Mouse (Mus musculus): ENCODE data around the gene Arntl. TPM values are rescaled to one million over a fixed set of nuclear protein-coding genes. Genes with fewer than 3 reads are reported as not detected.

Arntl gene
- total and polyA plus RNA-seq, 3 experiments, result 2.6 to 4.6 (median 3.3) TPM

DNA sequence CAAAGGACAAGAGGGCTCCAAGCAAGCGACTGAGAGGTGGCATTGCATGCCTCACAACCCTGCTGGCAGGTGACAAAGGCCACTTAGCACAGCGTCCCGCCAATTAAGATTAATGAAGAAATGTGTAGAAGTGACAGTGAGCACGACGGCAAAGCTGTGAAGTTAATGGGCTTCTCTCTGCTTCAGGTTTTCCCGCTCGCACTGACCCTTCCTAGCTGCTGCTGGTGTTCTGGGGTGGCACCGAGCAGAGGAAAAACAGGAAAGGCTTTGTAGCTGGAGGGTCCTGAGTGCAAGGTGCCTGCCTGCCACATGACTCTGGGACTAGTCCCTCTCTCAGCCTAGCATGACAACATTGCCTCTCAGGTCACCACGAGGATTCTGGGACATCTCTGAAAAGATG, 18.7 kb upstream of the Arntl start:
- DNase-seq (ENCODE audit: extremely low read depth), result no peak
- TF ChIP-seq MYC (IDR thresholded peaks at IDR 0.05; ENCODE audit: low read depth, low read length) (no peak), JUN (IDR thresholded peaks at IDR 0.05; ENCODE audit: insufficient read depth, low read depth, low read length) (no peak), MAX (IDR thresholded peaks at IDR 0.05; ENCODE audit: low read length) (no peak), USF2 (conservative IDR thresholded peaks at IDR 0.05; ENCODE audit: low read depth, low read length) (no peak), ZNF384 (IDR thresholded peaks at IDR 0.05; ENCODE audit: low read depth, low read length) (no peak), IRF4 (IDR thresholded peaks at IDR 0.05; ENCODE audit: low read depth, low read length) (no peak)
- H3K9ac ChIP-seq (ENCODE audit: insufficient read depth, low read depth), result no peak overlapping the region
- no peaks in the 10 kb centered on the region for H3K79me2 ChIP-seq (replicated peaks; ENCODE audit: control insufficient read depth, extremely low read depth, insufficient read depth, poor library complexity, severe bottlenecking)
- H3K4me3 ChIP-seq (replicated peaks in 1 of 3; ENCODE audit: low read depth in 2 of 3, low read length in 2 of 3, poor library complexity in 1 of 3), result no peak overlapping the region
- dilution Hi-C loops (cut with MboI; ENCODE audit: extremely low pct_ligation_motif_present, extremely low pct_unique_long_range_greater_than_20kb, low sequenced_read_pairs) (no loop called here), in situ Hi-C loops (cut with MboI; ENCODE audit: low pct_ligation_motif_present, low pct_unique_long_range_greater_than_20kb, low sequenced_read_pairs) (no loop called here)
- H3K27me3 ChIP-seq (replicated peaks), result no peaks in the 10 kb centered on the region
- H3K27ac ChIP-seq (ENCODE audit: insufficient read depth, low read depth), result no peak overlapping the region
- no peak overlapping the region for H3K4me2 ChIP-seq (ENCODE audit: insufficient read depth, low read depth, poor library complexity, severe bottlenecking)
- H3K4me1 ChIP-seq (ENCODE audit: control insufficient read depth in 1 of 2, insufficient read depth in 2 of 2), result peaks cover 3 to 23% of the 10 kb centered on the region in 2 experiments; a peak in 2 of 4 replicates
- H3K36me3 ChIP-seq (replicated peaks in 1 of 2; ENCODE audit: control insufficient read depth in 1 of 2, insufficient read depth in 1 of 2, low read length in 1 of 2), result no peaks in the 10 kb centered on the region
- H3K9me3 ChIP-seq (replicated peaks; ENCODE audit: low read length), result peaks cover 6% of the 10 kb centered on the region

DNA sequence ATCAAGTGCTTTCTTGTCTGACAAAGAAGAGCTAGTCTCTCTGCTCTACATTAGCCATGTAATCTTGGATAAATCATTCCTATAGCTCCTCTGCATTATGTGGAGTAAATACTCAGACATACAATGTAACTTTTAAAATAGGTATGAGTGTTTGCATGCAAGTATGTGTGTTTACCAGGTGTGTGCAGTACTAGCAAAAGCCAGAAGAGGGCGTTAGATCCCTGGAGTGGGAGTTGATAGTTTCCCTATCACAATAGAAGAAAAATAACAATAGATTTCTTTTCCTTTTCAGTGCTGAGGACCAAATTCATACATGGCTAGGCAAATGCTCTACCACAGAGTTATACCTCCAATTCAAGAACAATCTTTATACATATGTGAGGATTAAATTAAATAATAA, 15.5 kb upstream of the Arntl start:
- H3K27me3 ChIP-seq (replicated peaks), result no peaks in the 10 kb centered on the region
- no peaks in the 10 kb centered on the region for H3K79me2 ChIP-seq (replicated peaks; ENCODE audit: control insufficient read depth, extremely low read depth, insufficient read depth, poor library complexity, severe bottlenecking)
- no peak overlapping the region for H3K9ac ChIP-seq (ENCODE audit: insufficient read depth, low read depth)
- H3K36me3 ChIP-seq (replicated peaks in 1 of 2; ENCODE audit: control insufficient read depth in 1 of 2, insufficient read depth in 1 of 2, low read length in 1 of 2), result no peaks in the 10 kb centered on the region
- no peak overlapping the region for H3K4me3 ChIP-seq (replicated peaks in 1 of 3; ENCODE audit: low read depth in 2 of 3, low read length in 2 of 3, poor library complexity in 1 of 3)
- dilution Hi-C loops (cut with MboI; ENCODE audit: extremely low pct_ligation_motif_present, extremely low pct_unique_long_range_greater_than_20kb, low sequenced_read_pairs) (no loop called here), in situ Hi-C loops (cut with MboI; ENCODE audit: low pct_ligation_motif_present, low pct_unique_long_range_greater_than_20kb, low sequenced_read_pairs) (no loop called here)
- TF ChIP-seq MAFK (IDR thresholded peaks at IDR 0.05; ENCODE audit: insufficient replicate concordance, low read length) (no peak), CTCF (conservative IDR thresholded peaks at IDR 0.05 in 1 of 2, IDR thresholded peaks at IDR 0.05 in 1 of 2; ENCODE audit: low read depth in 2 of 2, low read length in 2 of 2) (peak in 1 of 2 experiments; percentile 23; a peak in 1 of 4 replicates)
- no peak overlapping the region for H3K4me2 ChIP-seq (ENCODE audit: insufficient read depth, low read depth, poor library complexity, severe bottlenecking)
- peaks cover 3 to 36% of the 10 kb centered on the region in 2 experiments for H3K4me1 ChIP-seq (ENCODE audit: control insufficient read depth in 1 of 2, insufficient read depth in 2 of 2)
- DNase-seq (ENCODE audit: extremely low read depth), result no peak
- H3K9me3 ChIP-seq (replicated peaks; ENCODE audit: low read length), result peaks cover 6% of the 10 kb centered on the region
- H3K27ac ChIP-seq (ENCODE audit: insufficient read depth, low read depth), result no peak overlapping the region

DNA sequence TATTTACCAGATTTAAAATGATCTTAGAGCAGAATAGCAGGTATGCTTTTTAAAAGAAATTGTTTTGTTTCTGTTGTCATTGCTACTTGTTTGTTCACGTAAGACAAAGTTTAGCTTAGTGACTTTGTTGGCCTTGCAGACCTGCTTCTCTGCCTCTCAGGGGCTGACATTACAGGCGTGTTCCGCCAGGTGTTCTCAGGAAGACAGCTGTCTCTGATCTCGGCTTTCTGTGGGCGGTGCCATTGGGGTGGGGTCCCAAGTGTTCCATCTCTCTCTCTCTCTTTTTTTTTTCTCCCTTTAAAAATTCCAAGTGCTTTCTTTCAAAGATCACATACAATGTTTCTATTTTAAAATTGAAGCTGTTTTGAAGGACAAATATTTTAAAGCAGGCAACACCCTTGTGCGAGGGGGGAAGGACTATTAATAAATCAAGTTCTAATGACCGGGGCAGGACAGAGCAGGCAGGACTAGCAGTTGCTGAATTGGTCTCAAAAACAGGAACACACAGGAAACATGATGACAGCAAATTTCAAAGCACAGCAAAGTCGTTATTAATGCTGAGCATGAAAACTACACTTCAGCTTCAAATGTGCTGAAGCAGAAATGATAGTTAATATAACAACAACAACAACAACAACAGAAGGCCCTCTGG, 14.4 kb upstream of the Arntl start:
- no peaks in the 10 kb centered on the region for H3K27me3 ChIP-seq (replicated peaks)
- H3K9ac ChIP-seq (ENCODE audit: insufficient read depth, low read depth), result no peak overlapping the region
- no peaks in the 10 kb centered on the region for H3K36me3 ChIP-seq (replicated peaks in 1 of 2; ENCODE audit: control insufficient read depth in 1 of 2, insufficient read depth in 1 of 2, low read length in 1 of 2)
- no peak overlapping the region for H3K4me3 ChIP-seq (replicated peaks in 1 of 3; ENCODE audit: low read depth in 2 of 3, low read length in 2 of 3, poor library complexity in 1 of 3)
- H3K79me2 ChIP-seq (replicated peaks; ENCODE audit: control insufficient read depth, extremely low read depth, insufficient read depth, poor library complexity, severe bottlenecking), result no peaks in the 10 kb centered on the region
- H3K9me3 ChIP-seq (replicated peaks; ENCODE audit: low read length), result peaks cover 6% of the 10 kb centered on the region
- in situ Hi-C loops (cut with MboI; ENCODE audit: low pct_ligation_motif_present, low pct_unique_long_range_greater_than_20kb, low sequenced_read_pairs) (no loop called here), dilution Hi-C loops (cut with MboI; ENCODE audit: extremely low pct_ligation_motif_present, extremely low pct_unique_long_range_greater_than_20kb, low sequenced_read_pairs) (no loop called here)
- DNase-seq (ENCODE audit: extremely low read depth), result no peak
- H3K4me1 ChIP-seq (ENCODE audit: control insufficient read depth in 1 of 2, insufficient read depth in 2 of 2), result peaks cover 3 to 42% of the 10 kb centered on the region in 2 experiments
- TF ChIP-seq TCF12 (IDR thresholded peaks at IDR 0.05; ENCODE audit: low read depth, low read length), result no peak
- TF ChIP-seq MAZ (IDR thresholded peaks at IDR 0.05; ENCODE audit: low read depth, low read length), result no peak
- TF ChIP-seq POLR2A (IDR thresholded peaks at IDR 0.05; ENCODE audit: low read depth, low read length), result no peak
- no peak for TF ChIP-seq ZC3H11A (IDR thresholded peaks at IDR 0.05; ENCODE audit: low read depth, low read length)
- no peak for TF ChIP-seq PAX5 (IDR thresholded peaks at IDR 0.05; ENCODE audit: low read length)
- no peak for TF ChIP-seq MAX (IDR thresholded peaks at IDR 0.05; ENCODE audit: low read length)
- 0 out of 2 replicates have a peak, but pooled peaks have one; percentile 27 for TF ChIP-seq SIN3A (IDR thresholded peaks at IDR 0.05; ENCODE audit: low read length)
- no peak for TF ChIP-seq UBTF (IDR thresholded peaks at IDR 0.05; ENCODE audit: low read depth, low read length)
- no peak for TF ChIP-seq RCOR1 (conservative IDR thresholded peaks at IDR 0.05; ENCODE audit: low read depth, low read length)
- TF ChIP-seq RAD21 (IDR thresholded peaks at IDR 0.05; ENCODE audit: low read depth, low read length), result no peak
- no peak for TF ChIP-seq USF1 (IDR thresholded peaks at IDR 0.05; ENCODE audit: low read depth, low read length)
- TF ChIP-seq CTCF (conservative IDR thresholded peaks at IDR 0.05 in 1 of 2, IDR thresholded peaks at IDR 0.05 in 1 of 2; ENCODE audit: low read depth in 2 of 2, low read length in 2 of 2), result no peak
- no peak for TF ChIP-seq E2F4 (IDR thresholded peaks at IDR 0.05; ENCODE audit: insufficient replicate concordance, low read depth, low read length)
- TF ChIP-seq ZKSCAN1 (IDR thresholded peaks at IDR 0.05; ENCODE audit: borderline replicate concordance, low read depth, low read length), result no peak
- TF ChIP-seq ELF1 (IDR thresholded peaks at IDR 0.05; ENCODE audit: low read depth, low read length), result no peak
- TF ChIP-seq NRF1 (IDR thresholded peaks at IDR 0.05; ENCODE audit: low read depth, low read length), result no peak
- TF ChIP-seq EP300 (IDR thresholded peaks at IDR 0.05; ENCODE audit: low read length), result 0 out of 2 replicates have a peak, but pooled peaks have one; percentile 14
- no peak overlapping the region for H3K27ac ChIP-seq (ENCODE audit: insufficient read depth, low read depth)
- 0 out of 2 replicates have a peak overlapping the region, but pooled peaks have one; percentile 18 for H3K4me2 ChIP-seq (ENCODE audit: insufficient read depth, low read depth, poor library complexity, severe bottlenecking)
